Mouse (Mus musculus): ENCODE measurements around the gene Rnf13. TPM values are rescaled to one million over a fixed set of nuclear protein-coding genes. Genes with fewer than 3 reads are reported as not detected.
"Not testable (repeated sequence)": the region's sequence is repeated elsewhere in the genome, so short reads cannot be mapped to it uniquely, and the experiment has no call there.

Gene Rnf13
- polyA plus RNA-seq, 1 experiment, result 22.1 TPM

- H3K4me3 ChIP-seq (replicated peaks; ENCODE audit: control insufficient read depth, low read depth, low read length), result peak overlapping the region; percentile 83
- peak overlapping the region; percentile 97 for H3K27ac ChIP-seq (ENCODE audit: control insufficient read depth, insufficient read depth, low read depth, low read length, poor library complexity)
- under 1% methylated on average over 13 of the region's 13 CpGs for WGBS
- TF ChIP-seq CTCF (IDR thresholded peaks at IDR 0.05; ENCODE audit: control insufficient read depth, insufficient read depth, low read length), result no peak
- TF ChIP-seq POLR2A (IDR thresholded peaks at IDR 0.05; ENCODE audit: borderline replicate concordance, control insufficient read depth, low read depth, low read length), result no peak
- no peaks in the 10 kb centered on the region; the same call in 1 of the 2 replicates for H3K4me1 ChIP-seq (ENCODE audit: control insufficient read depth, insufficient read depth, low read length)
These were observed 695 bp downstream of the Rnf13 start for GRCm38 (mm10) chr3:57736419-57737095.

DNA sequence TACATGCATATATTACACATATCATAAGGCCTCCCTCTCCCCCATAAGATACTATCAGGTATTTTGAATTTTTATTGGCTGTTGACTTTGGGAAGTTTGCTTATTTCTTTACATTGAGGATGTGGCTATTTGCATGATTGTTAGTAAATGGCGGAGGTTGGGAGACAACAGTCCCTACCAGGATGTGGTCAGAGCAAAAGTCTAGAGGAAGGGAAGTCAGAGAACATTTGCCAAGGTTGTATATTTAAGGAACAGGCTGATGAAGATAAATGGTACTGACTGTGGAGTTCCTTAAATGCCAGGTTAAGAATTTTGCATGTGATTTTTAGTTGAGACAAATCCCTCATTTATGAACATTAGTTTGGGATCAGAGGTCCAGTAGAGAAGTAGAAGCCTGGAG is 4.0 kb downstream of the Rnf13 start:
- Histone ChIP-seq H3K4me3 (replicated peaks; ENCODE audit: control insufficient read depth, low read depth, low read length) (no peak overlapping the region), H3K4me1 (ENCODE audit: control insufficient read depth, insufficient read depth, low read length) (no peaks in the 10 kb centered on the region; the same call in 1 of the 2 replicates), H3K27ac (ENCODE audit: control insufficient read depth, insufficient read depth, low read depth, low read length, poor library complexity) (no peak overlapping the region)
- 23% methylated on average over 1 of the region's 1 CpGs for WGBS
- TF ChIP-seq CTCF (IDR thresholded peaks at IDR 0.05; ENCODE audit: control insufficient read depth, insufficient read depth, low read length), result no peak
- no peak for TF ChIP-seq POLR2A (IDR thresholded peaks at IDR 0.05; ENCODE audit: borderline replicate concordance, control insufficient read depth, low read depth, low read length)

GRCm38 (mm10) chr3:57748576-57749267 is 12.9 kb downstream of the Rnf13 start:
- H3K4me3 ChIP-seq (replicated peaks; ENCODE audit: control insufficient read depth, low read depth, low read length), result no peak overlapping the region
- WGBS, result 92% methylated on average over 3 of the region's 3 CpGs
- no peaks in the 10 kb centered on the region; the same call in 1 of the 2 replicates for H3K4me1 ChIP-seq (ENCODE audit: control insufficient read depth, insufficient read depth, low read length)
- H3K27ac ChIP-seq (ENCODE audit: control insufficient read depth, insufficient read depth, low read depth, low read length, poor library complexity), result no peak overlapping the region
- TF ChIP-seq POLR2A (IDR thresholded peaks at IDR 0.05; ENCODE audit: borderline replicate concordance, control insufficient read depth, low read depth, low read length) (no peak), CTCF (IDR thresholded peaks at IDR 0.05; ENCODE audit: control insufficient read depth, insufficient read depth, low read length) (no peak)

- Histone ChIP-seq H3K4me1 (ENCODE audit: control insufficient read depth, insufficient read depth, low read length) (no peaks in the 10 kb centered on the region), H3K27ac (ENCODE audit: control insufficient read depth, insufficient read depth, low read depth, low read length, poor library complexity) (no peak overlapping the region), H3K4me3 (replicated peaks; ENCODE audit: control insufficient read depth, low read depth, low read length) (no peak overlapping the region)
- TF ChIP-seq POLR2A (IDR thresholded peaks at IDR 0.05; ENCODE audit: borderline replicate concordance, control insufficient read depth, low read depth, low read length), result no peak
- TF ChIP-seq CTCF (IDR thresholded peaks at IDR 0.05; ENCODE audit: control insufficient read depth, insufficient read depth, low read length), result no peak
- 88% methylated on average over 2 of the region's 2 CpGs for WGBS
These were observed 41.1 kb downstream of the Rnf13 start for GRCm38 (mm10) chr3:57776915-57777314.

- Histone ChIP-seq H3K4me1 (ENCODE audit: control insufficient read depth, insufficient read depth, low read length) (no peaks in the 10 kb centered on the region), H3K27ac (ENCODE audit: control insufficient read depth, insufficient read depth, low read depth, low read length, poor library complexity) (no peak overlapping the region), H3K4me3 (replicated peaks; ENCODE audit: control insufficient read depth, low read depth, low read length) (no peak overlapping the region)
- WGBS, result 75% methylated on average over 4 of the region's 4 CpGs
- no peak for TF ChIP-seq CTCF (IDR thresholded peaks at IDR 0.05; ENCODE audit: control insufficient read depth, insufficient read depth, low read length)
- TF ChIP-seq POLR2A (IDR thresholded peaks at IDR 0.05; ENCODE audit: borderline replicate concordance, control insufficient read depth, low read depth, low read length), result no peak
These were observed 52.6 kb downstream of the Rnf13 start for GRCm38 (mm10) chr3:57788472-57788871.

DNA sequence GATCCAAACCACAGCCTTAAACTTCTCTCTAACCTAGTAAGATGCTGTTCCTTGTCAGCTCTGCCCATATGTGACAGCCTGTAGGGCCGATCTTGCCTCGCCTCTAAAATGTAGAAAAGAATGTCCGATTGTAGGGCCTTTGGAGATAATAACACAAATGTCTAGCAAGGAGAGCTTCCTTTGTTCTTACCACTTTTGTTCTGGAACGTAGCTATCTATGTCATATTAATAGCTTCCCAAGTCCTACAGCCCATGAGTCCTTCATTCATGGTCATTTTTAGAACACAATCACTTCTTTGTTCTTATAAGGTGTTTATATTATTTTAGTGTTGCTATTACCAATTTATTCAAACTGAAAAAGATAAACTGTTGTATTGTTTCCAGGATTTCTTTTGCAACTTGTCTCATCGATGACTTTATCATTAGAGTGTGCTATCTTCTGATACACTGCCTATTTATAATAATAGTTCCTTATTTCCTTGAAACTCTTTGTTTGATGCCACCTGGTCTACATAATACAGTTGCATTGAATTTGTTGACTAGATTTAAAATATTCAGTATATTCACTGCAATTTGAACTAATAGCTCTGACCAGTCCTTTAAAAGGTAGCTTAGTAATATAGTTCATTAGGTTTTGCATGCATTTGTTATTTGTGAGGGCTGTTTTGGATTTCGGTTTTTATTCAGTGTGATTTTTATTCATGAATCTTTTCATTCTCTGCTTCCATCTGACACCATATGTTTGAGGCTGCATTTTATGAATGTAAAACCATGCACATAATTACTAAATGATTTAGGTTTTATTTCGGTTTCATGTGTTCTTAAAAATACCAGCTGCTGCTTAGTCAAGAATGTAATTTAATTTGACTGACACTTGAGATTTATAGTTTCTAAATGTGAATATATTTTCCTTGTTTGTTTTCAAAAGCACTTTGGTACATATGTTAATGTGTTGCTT is 53.4 kb downstream of the Rnf13 start:
- WGBS, result 85% methylated on average over 7 of the region's 7 CpGs

DNA sequence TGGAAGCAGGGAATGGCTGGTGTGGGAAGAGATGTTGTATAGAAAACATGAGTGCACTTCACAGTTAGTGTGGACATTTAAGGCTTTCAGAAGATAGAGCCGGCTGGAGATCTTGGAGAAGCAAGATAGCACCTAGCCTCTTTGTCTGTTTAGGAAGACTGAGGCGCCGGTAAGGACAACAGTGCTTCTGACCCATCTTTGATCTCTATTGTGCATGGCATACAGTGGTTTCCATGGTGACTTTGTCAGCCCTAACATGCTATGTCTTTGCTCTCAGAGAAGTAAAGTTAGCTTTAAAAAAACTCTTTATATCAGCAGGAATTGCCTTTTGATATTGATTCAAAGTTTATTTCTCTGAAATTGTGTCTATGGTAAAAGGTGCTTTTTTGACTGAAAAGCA is 55.2 kb downstream of the Rnf13 start:
- TF ChIP-seq CTCF (IDR thresholded peaks at IDR 0.05; ENCODE audit: control insufficient read depth, insufficient read depth, low read length) (no peak), POLR2A (IDR thresholded peaks at IDR 0.05; ENCODE audit: borderline replicate concordance, control insufficient read depth, low read depth, low read length) (no peak)
- 89% methylated on average over 3 of the region's 3 CpGs for WGBS
- no peak overlapping the region for H3K4me3 ChIP-seq (replicated peaks; ENCODE audit: control insufficient read depth, low read depth, low read length)
- H3K27ac ChIP-seq (ENCODE audit: control insufficient read depth, insufficient read depth, low read depth, low read length, poor library complexity), result no peak overlapping the region
- no peaks in the 10 kb centered on the region for H3K4me1 ChIP-seq (ENCODE audit: control insufficient read depth, insufficient read depth, low read length)

More for the DNA sequence above, 53.4 kb downstream of the Rnf13 start:
- Histone ChIP-seq H3K4me1 (ENCODE audit: control insufficient read depth, insufficient read depth, low read length) (no peaks in the 10 kb centered on the region), H3K4me3 (replicated peaks; ENCODE audit: control insufficient read depth, low read depth, low read length) (no peak overlapping the region), H3K27ac (ENCODE audit: control insufficient read depth, insufficient read depth, low read depth, low read length, poor library complexity) (no peak overlapping the region)
- no peak for TF ChIP-seq CTCF (IDR thresholded peaks at IDR 0.05; ENCODE audit: control insufficient read depth, insufficient read depth, low read length)
- no peak for TF ChIP-seq POLR2A (IDR thresholded peaks at IDR 0.05; ENCODE audit: borderline replicate concordance, control insufficient read depth, low read depth, low read length)

DNA sequence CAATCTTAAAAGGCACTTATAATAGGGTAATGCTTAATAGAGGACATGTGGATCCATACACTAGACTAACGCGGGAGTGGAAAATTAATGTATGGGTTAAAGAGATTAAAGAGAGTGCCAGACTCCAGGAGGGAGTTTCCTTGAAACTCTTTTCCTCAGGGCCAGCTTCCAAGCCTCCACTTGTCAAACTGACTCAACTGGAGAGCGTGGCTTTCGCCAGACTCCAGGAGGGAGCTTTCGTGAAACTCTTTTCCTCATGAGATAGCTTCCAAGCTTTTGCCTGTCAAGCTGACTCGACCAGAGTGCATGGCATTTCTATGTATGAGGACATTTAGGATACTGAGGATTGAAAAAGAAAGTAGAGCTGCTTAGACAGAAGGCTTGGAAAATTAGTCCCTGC is 59.2 kb downstream of the Rnf13 start:
- H3K4me3 ChIP-seq (replicated peaks; ENCODE audit: control insufficient read depth, low read depth, low read length); H3K27ac ChIP-seq (ENCODE audit: control insufficient read depth, insufficient read depth, low read depth, low read length, poor library complexity); H3K4me1 ChIP-seq (ENCODE audit: control insufficient read depth, insufficient read depth, low read length): not testable (repeated sequence)
- WGBS, result 86% methylated on average over 6 of the region's 6 CpGs
